Mouse (Mus musculus): ENCODE measurements around the gene Ptprd.

GRCm38 (mm10) chr4:76244371-76244770 is 1967.4 kb downstream of the Ptprd start:
- TF ChIP-seq CTCF (IDR thresholded peaks at IDR 0.05; ENCODE audit: extremely low read depth, insufficient read depth, insufficient read length, insufficient replicate concordance) (no peak), POLR2A (IDR thresholded peaks at IDR 0.05; ENCODE audit: low read depth, low read length) (no peak)
